Mouse (Mus musculus) myocyte (in vitro differentiated cells): Measurements from ENCODE around the gene Ipmk. TPM values are rescaled to one million over a fixed set of nuclear protein-coding genes. Genes with fewer than 3 reads are reported as not detected.
A peak's percentile ranks its signal among the peaks of the same experiment; 100 is the strongest.

Experiments
- H3K27me3 ChIP-seq: one replicate; pipeline ENCODE4 v1.6.1; 2011; ENCODE audit not compliant: control insufficient read depth, insufficient read depth, insufficient read length
- H3K36me3 ChIP-seq: one replicate; pipeline ENCODE4 v1.6.1; 2011; ENCODE audit not compliant: control insufficient read depth, insufficient read depth
- H3K4me2 ChIP-seq: one replicate; pipeline ENCODE4 v1.6.1; 2011; ENCODE audit warnings: low read depth, control low read depth
- H3K4me3 ChIP-seq: one replicate; pipeline ENCODE4 v1.5.1; 2011; ENCODE audit warnings: mild to moderate bottlenecking, control low read depth, moderate library complexity
- H3K79me2 ChIP-seq: one replicate; pipeline ENCODE4 v1.6.1; 2011; ENCODE audit not compliant: control insufficient read depth, insufficient read depth
- H3ac ChIP-seq: one replicate; pipeline ENCODE4 v1.6.1; 2011; ENCODE audit not compliant: control insufficient read depth, insufficient read length
- CEBPB ChIP-seq: IDR thresholded peaks from 2 replicates; pipeline ENCODE4 v1.6.1; 2011; ENCODE audit warnings: mild to moderate bottlenecking, moderate library complexity; ENCODE audit not compliant: poor library complexity, insufficient read depth, severe bottlenecking
- E2F4 ChIP-seq: IDR thresholded peaks from one replicate; pipeline ENCODE4 v1.6.1; 2011; ENCODE audit warnings: mild to moderate bottlenecking, control low read depth, moderate library complexity; ENCODE audit not compliant: insufficient read depth
- MAX ChIP-seq: IDR thresholded peaks from one replicate; pipeline ENCODE4 v1.6.1; 2011; ENCODE audit warnings: low read depth, mild to moderate bottlenecking, control low read depth
- MYOD1 ChIP-seq, 3 experiments: IDR thresholded peaks; one replicate each; pipeline ENCODE4 v1.6.1; 2011; ENCODE audit warnings: control low read depth in 2 of 3, low read depth in 2 of 3, mild to moderate bottlenecking in 2 of 3, moderate library complexity in 1 of 3; ENCODE audit not compliant: insufficient read length in 2 of 3, control insufficient read depth in 1 of 3
- MYOG ChIP-seq, 3 experiments: IDR thresholded peaks; one replicate each; pipeline ENCODE4 v1.6.1; 2011; ENCODE audit warnings: control low read depth in 2 of 3, low read depth in 2 of 3, mild to moderate bottlenecking in 2 of 3; ENCODE audit not compliant: insufficient read length in 2 of 3, control insufficient read depth in 1 of 3, insufficient read depth in 1 of 3
- POLR2A ChIP-seq: IDR thresholded peaks from one replicate; pipeline ENCODE4 v1.6.1; 2011; ENCODE audit warnings: low read depth, mild to moderate bottlenecking, control low read depth, moderate library complexity; ENCODE audit not compliant: insufficient read length
- POLR2AphosphoS2 ChIP-seq: IDR thresholded peaks from one replicate; pipeline ENCODE4 v1.6.1; 2011; ENCODE audit warnings: low read depth, control low read depth; ENCODE audit not compliant: insufficient read length
- REST ChIP-seq: IDR thresholded peaks from one replicate; pipeline ENCODE4 v1.6.1; 2011; ENCODE audit warnings: mild to moderate bottlenecking, control low read depth, moderate library complexity; ENCODE audit not compliant: insufficient read depth, insufficient read length
- SRF ChIP-seq: IDR thresholded peaks from one replicate; pipeline ENCODE4 v1.6.1; 2011; ENCODE audit warnings: low read depth; ENCODE audit not compliant: control insufficient read depth, insufficient read length
- TCF12 ChIP-seq: IDR thresholded peaks from one replicate; pipeline ENCODE4 v1.6.1; 2011; ENCODE audit warnings: mild to moderate bottlenecking, control low read depth; ENCODE audit not compliant: poor library complexity, insufficient read depth, severe bottlenecking
- TCF3 ChIP-seq: IDR thresholded peaks from one replicate; pipeline ENCODE4 v1.6.1; 2011; ENCODE audit warnings: low read depth, control low read depth; ENCODE audit not compliant: insufficient read length
- USF1 ChIP-seq: IDR thresholded peaks from one replicate; pipeline ENCODE4 v1.6.1; 2011; ENCODE audit warnings: low read depth, mild to moderate bottlenecking, control low read depth, moderate library complexity
- polyA plus RNA-seq: library from polyadenylated mRNA; unstranded; fragments of >200 nt; fragmentation: generic; extraction: Trizol; gene quantifications from one replicate; pipeline ENCODE4 v1.2.1, GENCODE M21; 2012; ENCODE audit warnings: missing spikeins

The Ipmk gene
- 7.4 TPM for polyA plus RNA-seq

- H3K36me3 ChIP-seq: peaks cover 4% of the 10 kb centered on the region
- H3K27me3 ChIP-seq: no peaks in the 10 kb centered on the region
- H3K4me2 ChIP-seq: peak within 1 kb of the TSS; percentile 98
- peak within 1 kb of the TSS; percentile 75 for H3ac ChIP-seq
- peaks cover 40% of the 10 kb centered on the region for H3K79me2 ChIP-seq
- peak within 1 kb of the TSS; percentile 64 for H3K4me3 ChIP-seq
- TF ChIP-seq TCF3 (no peak), MYOG (IDR thresholded peaks at IDR 0.05; ENCODE audit: control insufficient read depth in 1 of 3, insufficient read depth in 1 of 3, insufficient read length in 2 of 3, low read depth in 2 of 3) (no peak), MYOD1 (IDR thresholded peaks at IDR 0.05; ENCODE audit: control insufficient read depth in 1 of 3, insufficient read length in 2 of 3, low read depth in 2 of 3) (no peak), SRF (no peak), E2F4 (no peak), POLR2AphosphoS2 (peak; percentile 78), USF1 (no peak), TCF12 (no peak), MAX (no peak), CEBPB (no peak), REST (peak; percentile 1), POLR2A (peak; percentile 91)
Measured at GRCm38 (mm10) chr10:71347509-71347949, at the start of gene Ipmk. TSS of gene Ipmk (plus strand) at chr10:71347763.

- TF ChIP-seq SRF (no peak), MYOD1 (IDR thresholded peaks at IDR 0.05; ENCODE audit: control insufficient read depth in 1 of 3, insufficient read length in 2 of 3, low read depth in 2 of 3) (no peak), POLR2AphosphoS2 (no peak), MAX (no peak), TCF12 (no peak), E2F4 (no peak), MYOG (IDR thresholded peaks at IDR 0.05; ENCODE audit: control insufficient read depth in 1 of 3, insufficient read depth in 1 of 3, insufficient read length in 2 of 3, low read depth in 2 of 3) (no peak), CEBPB (no peak), POLR2A (no peak), USF1 (no peak), TCF3 (no peak), REST (no peak)
- Histone ChIP-seq H3K27me3 (no peaks in the 10 kb centered on the region), H3K4me3 (no peak overlapping the region), H3ac (no peak overlapping the region), H3K79me2 (no peaks in the 10 kb centered on the region), H3K4me2 (no peak overlapping the region), H3K36me3 (no peaks in the 10 kb centered on the region)
Measured at GRCm38 (mm10) chr10:71300161-71300560, 47.4 kb upstream of the Ipmk start.

- Histone ChIP-seq H3K79me2 (no peaks in the 10 kb centered on the region), H3K27me3 (no peaks in the 10 kb centered on the region), H3K4me2 (no peak overlapping the region), H3K4me3 (no peak overlapping the region), H3K36me3 (no peaks in the 10 kb centered on the region), H3ac (no peak overlapping the region)
- no peak for TF ChIP-seq POLR2A
- no peak for TF ChIP-seq REST
- no peak for TF ChIP-seq CEBPB
- TF ChIP-seq POLR2AphosphoS2: no peak
- no peak for TF ChIP-seq TCF3
- TF ChIP-seq MYOD1 (IDR thresholded peaks at IDR 0.05; ENCODE audit: control insufficient read depth in 1 of 3, insufficient read length in 2 of 3, low read depth in 2 of 3): no peak
- no peak for TF ChIP-seq TCF12
- TF ChIP-seq E2F4: no peak
- no peak for TF ChIP-seq USF1
- TF ChIP-seq MYOG (IDR thresholded peaks at IDR 0.05; ENCODE audit: control insufficient read depth in 1 of 3, insufficient read depth in 1 of 3, insufficient read length in 2 of 3, low read depth in 2 of 3): no peak
- no peak for TF ChIP-seq MAX
- no peak for TF ChIP-seq SRF
Measured at GRCm38 (mm10) chr10:71302490-71302889, 45.1 kb upstream of the Ipmk start.

GRCm38 (mm10) chr10:71306190-71306589 lies 41.4 kb upstream of the Ipmk start:
- H3K4me2 ChIP-seq: peak overlapping the region; percentile 76
- no peaks in the 10 kb centered on the region for H3K79me2 ChIP-seq
- H3K4me3 ChIP-seq: peak overlapping the region; percentile 8
- TF ChIP-seq E2F4: no peak
- TF ChIP-seq POLR2A: no peak
- no peak for TF ChIP-seq USF1
- no peak for TF ChIP-seq CEBPB
- TF ChIP-seq TCF3: no peak
- no peak for TF ChIP-seq POLR2AphosphoS2
- no peak for TF ChIP-seq MYOD1 (IDR thresholded peaks at IDR 0.05; ENCODE audit: control insufficient read depth in 1 of 3, insufficient read length in 2 of 3, low read depth in 2 of 3)
- TF ChIP-seq TCF12: no peak
- no peak for TF ChIP-seq MYOG (IDR thresholded peaks at IDR 0.05; ENCODE audit: control insufficient read depth in 1 of 3, insufficient read depth in 1 of 3, insufficient read length in 2 of 3, low read depth in 2 of 3)
- no peak for TF ChIP-seq SRF
- no peak for TF ChIP-seq MAX
- no peak for TF ChIP-seq REST
- H3K27me3 ChIP-seq: no peaks in the 10 kb centered on the region
- no peak overlapping the region for H3ac ChIP-seq
- H3K36me3 ChIP-seq: no peaks in the 10 kb centered on the region
